Mouse (Mus musculus): ENCODE measurements around the gene Tle3.

The Tle3 gene

DNA sequence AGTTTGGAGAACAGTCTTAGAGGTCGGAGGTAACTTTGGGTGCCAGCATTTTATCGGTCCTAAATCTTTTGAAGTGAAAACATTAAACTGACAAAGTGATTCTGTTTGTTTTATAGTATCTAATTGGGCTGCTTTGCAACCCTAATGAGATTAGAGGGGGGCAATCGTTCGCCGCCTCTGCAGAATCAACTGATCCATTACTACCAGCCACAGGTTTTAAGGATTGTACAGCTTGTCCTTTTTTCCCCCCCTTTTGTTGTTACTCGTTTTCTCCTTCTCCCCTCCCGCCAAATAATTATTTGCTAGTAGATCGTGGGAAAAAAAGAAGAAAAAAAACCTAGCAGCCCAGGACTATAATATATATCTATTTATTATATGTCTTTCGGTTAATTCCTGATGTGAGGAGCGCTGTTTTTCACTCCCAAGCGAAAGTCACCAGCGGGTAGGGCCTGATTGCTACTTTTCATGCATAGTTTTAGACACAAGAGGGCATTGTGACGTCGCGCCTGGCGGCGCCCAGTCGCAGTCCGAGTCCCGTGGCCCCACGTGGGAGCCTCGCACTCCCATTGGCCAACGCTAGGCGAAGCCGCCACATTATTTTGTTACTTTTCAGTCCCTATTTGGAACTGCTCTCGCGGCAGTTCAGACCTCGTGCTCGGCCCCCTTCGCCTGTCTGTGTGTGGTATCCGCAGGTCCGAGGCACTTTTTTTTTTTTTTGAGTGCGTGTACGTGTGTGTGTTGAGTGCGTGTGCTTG lies at the start of gene Tle3:
Gene Tle3 (plus strand): TSS at position 612 of the 755 bp plus-strand sequence.
- DNase-seq (ENCODE audit: low read depth) = peak; percentile 97

DNA sequence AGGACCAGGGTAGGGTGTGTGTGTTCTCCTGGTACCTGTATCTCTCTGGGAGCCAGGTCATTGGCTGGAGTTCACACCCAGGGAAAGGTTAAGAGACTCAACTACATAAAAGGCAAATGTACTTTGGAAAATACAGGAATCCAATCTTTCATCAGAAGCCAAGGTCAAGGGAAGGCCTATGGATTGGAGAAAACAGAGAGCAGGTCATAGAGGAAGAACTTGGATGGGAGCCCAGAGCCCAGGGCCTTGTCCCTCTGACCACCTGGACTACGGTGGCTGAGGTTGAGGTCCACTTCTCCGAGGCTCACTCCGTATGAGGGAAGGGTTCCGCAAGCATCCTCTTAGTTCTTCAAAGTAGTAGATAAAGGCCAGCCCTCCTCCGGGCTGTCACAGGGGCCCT lies 48.9 kb upstream of the Tle3 start:
- DNase-seq (ENCODE audit: low read depth) = no peak

DNA sequence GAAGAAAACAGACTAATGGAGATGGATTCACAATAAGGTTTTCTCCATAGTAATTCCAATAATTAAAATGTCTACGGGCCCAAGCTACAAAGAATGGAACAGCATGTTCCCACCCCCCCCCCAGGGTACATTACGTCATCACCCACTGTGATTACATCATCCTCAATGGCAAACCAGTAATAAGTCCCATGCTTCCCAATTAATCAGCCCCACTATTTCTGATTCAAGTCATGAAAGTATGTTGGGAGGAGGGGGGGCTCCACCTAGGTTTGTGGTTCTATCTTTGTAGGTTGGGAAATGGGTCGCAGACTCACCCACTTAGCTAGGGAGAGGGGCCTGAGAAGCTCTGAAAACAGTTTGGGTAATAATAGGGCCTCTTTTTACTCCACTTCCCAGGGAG lies 48.3 kb upstream of the Tle3 start:
- DNase-seq (ENCODE audit: low read depth) = no peak

DNA sequence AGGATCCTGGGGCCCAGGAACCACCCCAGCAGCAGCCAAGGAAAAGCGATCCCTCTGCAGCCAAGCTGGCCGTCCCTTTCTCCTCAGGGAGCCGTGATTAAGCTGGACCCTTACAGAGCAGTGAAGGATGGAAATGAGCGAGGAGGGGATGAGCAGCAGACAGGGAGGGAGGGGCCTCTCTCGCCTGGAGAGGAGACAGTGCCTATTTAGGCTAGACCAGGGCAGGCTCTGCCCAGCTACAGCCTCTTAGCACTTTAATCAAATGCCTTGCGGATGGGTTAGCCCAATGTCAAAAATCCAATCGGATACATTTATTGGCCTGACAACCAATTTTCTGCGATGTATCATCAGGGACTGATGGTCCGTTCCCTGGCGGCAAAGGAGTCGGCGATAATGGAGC lies 47.8 kb upstream of the Tle3 start:
- no peak for DNase-seq (ENCODE audit: low read depth)

DNA sequence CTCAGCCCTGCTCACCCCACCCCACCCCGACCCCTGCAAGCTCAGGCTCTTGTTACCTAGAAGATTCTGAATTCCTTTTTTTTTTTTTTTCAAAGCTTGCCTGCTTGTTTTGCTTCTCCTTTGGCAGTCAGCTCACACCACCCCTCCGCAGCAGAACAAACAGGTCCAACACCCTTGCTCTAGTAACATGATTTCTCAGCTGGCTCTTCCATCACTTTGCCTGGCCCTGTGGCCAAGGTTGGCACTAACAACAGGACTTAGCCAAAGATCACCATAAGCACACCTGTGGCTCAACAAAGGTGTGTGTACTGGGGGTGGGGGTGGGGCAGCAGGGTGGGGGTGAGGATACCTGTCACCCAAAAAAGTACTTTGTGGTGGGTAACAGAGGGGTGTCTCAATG lies 47.2 kb upstream of the Tle3 start:
- no peak for DNase-seq (ENCODE audit: low read depth)

DNA sequence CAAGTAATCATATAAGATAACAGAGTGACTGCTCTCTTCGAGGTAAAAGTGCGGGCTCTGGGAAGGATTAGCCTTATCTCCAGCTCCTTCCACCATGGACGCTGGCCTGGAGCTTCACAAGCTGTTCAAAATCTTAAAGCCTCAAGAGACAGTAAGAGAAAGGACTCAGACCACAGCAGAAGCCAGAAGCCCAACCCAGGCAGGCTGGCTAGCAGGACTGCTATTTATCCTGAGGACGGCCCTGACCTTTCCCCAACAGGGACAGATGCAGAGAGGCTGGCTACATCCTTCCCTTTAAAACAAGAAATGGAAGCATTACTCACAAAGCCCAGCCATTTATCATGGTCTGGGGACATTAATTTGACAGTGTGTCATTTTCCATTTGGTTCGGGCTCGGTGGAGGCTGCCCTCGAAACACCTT lies 46.2 kb upstream of the Tle3 start:
- no peak for DNase-seq (ENCODE audit: low read depth)

DNA sequence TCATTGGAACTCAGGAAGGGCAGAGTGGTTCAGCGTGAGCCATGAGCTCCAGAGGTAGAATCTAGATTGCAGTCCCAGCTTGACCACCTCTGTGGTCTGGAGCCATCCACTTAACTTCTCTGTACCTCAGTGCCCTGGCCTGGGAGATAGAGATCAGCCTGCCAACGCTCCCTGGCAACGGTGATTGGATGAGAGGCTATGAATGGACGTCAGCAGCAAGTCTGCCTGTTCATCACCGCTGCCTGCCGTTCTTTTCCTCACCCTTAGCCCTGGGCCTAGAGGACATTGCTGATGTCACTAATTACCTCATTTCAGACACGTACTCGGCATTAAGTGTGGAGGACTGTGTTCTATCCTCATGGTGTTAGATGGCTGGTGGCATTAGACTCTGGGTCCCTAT lies 45.2 kb upstream of the Tle3 start:
- DNase-seq (ENCODE audit: low read depth) = no peak

DNA sequence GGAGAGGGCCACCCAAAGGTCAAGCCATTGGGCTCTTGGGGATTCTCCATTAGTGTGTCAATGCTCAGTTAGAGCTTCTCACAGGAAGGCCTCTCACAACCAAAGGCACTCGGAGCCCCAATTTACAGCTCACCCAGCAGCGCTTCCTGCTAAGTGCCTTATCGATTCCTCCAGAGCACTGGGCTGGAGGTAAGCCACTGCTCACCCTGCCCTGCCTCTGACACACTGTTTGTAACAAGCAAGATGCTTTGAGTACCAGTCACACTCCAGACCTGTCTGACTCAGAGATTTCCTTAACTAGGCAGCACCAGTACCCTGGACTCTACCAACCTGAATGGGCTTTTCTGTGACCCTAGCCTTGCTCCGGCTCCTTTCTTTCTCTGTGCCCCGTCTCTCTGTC lies 44.0 kb upstream of the Tle3 start:
- no peak for DNase-seq (ENCODE audit: low read depth)

DNA sequence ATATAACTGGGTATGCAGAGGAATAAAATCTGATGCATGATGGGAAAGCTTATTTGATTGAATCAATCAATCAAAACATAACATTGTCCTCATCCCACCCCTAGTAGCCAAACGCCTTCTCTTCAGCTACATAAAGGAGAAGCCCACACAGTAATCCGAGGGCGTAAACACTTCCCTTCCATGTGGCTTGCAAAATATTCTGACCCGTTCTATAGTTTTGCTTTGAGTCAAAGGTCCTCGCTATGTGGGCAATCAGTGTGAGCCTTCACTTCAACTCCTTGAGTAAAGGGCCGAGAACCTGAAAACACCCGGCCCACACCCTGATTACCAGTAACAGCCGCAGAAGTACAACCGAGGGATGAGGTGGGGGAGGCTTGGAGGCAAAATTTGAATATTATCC lies 41.4 kb upstream of the Tle3 start:
- no peak for DNase-seq (ENCODE audit: low read depth)

DNA sequence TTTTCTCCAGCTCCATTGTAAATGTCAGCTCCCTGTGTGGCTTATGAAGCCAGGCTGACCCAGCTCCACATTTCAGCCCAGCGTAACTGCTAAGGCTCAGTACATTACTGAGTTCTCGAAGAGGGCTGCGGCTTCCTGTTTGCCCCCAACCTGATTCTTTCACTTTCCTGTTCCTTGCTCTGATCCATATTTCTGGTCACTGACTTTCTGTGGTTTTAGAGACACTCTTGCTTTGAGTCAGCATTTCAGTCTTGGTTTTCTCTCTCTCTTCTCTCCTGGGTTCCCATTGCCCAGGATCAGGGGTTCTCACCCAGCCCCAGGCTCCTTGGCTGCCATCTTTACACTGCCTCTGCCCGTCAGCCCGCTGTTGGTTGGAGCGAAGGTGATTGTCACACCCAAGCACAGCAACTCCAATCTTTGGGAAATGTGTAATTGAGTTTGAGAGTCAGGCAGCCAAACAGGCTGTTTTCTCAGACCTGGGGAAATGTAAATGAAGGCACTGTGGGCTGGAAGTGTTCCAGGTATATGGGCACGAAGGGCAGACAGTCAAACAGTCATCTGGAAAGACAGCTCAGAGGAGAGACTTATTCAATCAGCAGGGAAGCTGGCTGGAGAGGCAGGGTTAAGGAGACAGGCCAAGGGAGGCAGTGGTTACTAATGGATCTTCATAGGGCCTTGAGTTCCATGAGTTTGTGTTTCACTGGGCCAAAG lies 39.8 kb upstream of the Tle3 start:
- DNase-seq (ENCODE audit: low read depth) = no peak

DNA sequence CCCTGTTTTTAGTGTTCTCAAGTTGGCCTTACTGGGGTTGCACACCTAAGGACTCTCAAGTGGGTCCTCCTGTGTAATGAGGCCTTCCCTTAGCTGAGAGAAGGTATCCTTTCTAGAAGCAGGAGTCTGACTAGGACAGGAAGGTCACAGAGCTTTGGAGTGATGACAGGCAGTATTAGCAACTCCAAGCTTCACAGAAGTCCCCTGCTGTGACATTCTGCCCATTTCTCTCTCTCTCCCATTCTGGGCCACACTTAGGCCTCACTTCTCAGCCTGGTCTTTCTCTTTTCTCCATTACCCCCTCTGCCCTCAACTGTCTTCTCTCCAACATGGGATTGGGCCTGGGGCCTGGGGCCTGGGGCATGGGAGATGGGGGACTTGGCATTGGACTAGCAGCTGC lies 36.0 kb upstream of the Tle3 start:
- DNase-seq (ENCODE audit: low read depth) = no peak

DNA sequence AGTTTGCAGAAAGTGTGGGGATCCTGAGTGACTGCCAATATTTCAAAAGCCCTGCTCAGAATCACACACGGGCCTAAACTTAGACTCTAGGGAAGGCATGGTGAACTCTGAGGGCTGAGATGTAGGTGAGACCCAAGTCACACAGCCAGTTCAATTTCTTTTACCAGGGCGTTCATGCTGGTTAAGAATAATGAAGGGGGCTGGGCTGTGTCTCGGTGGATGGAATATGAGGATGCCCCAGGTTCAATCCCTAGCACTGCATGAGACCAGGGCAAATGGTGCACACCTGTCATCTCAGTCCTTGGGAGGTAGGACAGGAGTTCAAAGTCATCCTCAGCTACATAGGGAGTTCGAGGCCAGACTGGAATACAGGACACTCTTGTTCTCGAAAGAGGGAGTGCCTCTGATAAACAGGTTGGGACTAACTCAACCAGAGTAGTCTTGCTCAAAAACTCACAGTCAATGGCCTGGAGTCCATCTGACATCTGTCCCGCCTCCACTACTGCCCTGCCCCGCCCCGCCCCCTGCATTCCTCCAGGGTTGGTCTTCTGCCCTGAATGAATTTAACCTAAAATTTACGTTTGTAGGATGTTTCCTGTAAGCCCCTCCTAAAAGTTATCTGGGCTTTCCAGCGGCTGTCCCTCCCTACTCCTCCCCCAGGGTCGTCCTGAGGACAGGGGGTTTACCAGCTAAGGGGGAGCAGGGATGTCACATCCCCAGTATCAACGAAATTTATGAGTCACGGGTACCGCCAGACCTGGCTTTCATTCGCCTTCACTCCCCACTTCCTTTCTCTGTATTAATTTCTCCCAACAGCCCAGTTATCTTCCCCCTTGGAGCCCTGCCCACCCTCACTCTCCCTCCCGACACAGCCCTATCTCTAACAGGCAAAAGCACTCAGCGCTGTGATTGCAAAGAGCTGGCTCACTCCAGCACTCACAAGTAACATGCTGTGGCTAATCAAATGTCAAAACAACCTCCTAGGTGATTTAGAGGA lies 35.3 kb upstream of the Tle3 start:
- no peak for DNase-seq (ENCODE audit: low read depth)

DNA sequence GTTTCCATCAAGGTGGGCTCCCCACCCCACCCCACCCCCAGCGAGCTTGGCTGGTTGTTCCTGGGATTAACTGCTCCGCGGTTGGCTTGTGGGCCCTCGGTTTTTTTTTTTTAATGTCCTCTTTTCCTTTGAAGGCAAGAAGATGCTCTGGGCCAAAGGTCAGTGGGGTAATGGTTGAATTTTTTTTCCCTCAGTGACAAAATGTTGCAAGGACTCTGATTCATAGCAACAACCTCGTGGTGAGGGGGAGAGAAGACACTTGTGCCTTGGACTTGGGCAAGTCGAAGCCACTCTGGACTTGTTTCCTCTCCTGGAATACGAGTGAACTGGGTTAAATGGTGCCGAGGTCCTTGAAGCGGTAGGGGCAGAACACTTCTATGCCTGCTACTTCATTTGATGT lies 34.5 kb upstream of the Tle3 start:
- no peak for DNase-seq (ENCODE audit: low read depth)

DNA sequence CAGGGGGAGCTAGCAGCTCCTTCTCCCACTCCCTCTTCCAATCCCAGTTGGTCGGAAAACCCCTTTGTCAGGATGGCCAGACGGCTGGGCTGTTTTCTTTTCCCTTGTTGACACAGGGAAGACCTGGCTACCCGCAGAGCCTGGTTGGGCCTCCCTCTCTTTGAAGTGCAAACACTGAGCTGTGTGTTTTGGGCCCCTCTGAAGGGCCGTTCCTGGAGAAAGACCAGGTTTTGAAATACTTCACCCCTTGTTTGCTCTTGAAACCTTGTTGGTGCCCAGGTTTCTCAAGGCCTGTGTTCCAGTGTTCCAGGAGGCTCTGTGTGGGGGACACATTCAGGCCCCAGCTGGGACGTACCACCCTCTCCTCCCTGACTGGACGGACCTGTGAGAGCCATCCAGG lies 32.9 kb upstream of the Tle3 start:
- DNase-seq (ENCODE audit: low read depth) = no peak

DNA sequence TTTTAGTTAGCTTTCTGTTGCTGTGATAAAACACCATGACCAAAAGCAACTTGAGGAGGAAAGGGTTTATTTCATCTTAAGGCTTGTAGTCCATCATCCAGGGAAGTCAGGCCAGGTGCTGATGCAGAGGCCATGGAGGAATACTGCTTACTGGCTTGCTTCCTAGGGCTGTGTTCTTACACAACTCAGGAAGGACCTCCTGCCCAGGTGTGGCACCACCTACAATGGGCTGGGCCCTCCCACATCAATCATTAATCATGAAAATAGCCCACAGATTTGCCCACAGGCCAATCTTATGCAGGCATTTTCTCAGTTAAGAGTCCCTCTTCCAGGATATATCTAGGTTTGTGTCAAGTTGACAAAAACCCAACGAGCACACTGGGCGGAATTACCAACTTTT lies 31.8 kb upstream of the Tle3 start:
- no peak for DNase-seq (ENCODE audit: low read depth)

DNA sequence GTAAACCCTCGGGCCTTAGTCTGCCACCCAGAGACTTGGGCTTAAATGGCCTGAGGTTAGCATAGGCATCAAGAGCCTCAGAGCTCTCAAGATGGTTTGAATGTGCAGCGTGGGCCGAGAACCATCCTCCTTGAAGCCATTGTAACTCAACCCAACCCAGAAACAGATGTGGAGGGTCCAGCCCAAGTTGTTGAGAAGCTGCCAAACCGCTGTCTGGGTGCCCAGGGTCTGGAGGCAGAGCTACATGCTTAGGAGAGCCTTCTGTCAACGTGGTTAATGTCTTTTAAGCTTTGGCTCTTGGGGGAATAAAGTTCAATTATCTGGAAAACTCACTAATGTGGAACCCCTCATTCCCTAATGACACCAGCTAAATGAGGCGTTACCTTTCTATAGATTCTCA lies 29.9 kb upstream of the Tle3 start:
- DNase-seq (ENCODE audit: low read depth) = no peak

DNA sequence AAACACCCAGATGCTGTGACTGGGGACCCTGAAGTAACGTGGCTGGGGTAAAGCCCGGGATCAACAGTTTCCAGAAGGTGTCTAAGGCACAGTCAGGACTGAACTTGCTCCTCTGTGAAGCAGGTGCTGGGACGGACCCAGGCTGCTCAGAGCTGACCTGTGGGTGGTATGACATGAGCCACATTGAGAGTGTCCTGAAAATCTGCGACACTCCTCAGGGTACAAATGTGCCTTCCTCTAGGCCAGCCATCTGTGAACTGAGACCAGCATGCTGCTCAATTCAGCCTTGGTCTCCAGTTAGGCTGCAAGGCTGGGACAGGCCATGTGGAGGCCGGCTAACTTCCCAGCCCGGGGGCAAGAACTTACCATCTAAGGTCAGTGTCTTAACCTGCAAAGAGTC lies 27.5 kb upstream of the Tle3 start:
- DNase-seq (ENCODE audit: low read depth) = no peak

DNA sequence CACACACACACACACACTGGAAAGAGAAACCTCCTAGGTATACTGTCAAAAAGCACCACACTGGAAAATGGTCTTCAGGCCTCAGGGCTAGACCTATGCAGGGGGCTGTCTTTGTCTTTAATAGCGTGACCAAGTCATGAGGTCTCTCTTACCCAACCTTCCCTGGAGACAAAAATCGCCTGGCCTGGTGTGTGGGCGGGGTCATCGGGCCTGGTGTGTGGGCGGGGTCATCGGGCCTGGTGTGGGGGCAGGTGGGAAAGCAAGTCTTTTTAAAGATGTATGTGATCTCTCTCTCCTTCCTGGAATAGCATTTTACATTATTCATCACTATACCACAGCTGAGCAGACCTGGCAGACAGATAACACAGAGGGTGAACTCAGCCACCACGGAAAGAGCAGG lies 25.2 kb upstream of the Tle3 start:
- no peak for DNase-seq (ENCODE audit: low read depth)

DNA sequence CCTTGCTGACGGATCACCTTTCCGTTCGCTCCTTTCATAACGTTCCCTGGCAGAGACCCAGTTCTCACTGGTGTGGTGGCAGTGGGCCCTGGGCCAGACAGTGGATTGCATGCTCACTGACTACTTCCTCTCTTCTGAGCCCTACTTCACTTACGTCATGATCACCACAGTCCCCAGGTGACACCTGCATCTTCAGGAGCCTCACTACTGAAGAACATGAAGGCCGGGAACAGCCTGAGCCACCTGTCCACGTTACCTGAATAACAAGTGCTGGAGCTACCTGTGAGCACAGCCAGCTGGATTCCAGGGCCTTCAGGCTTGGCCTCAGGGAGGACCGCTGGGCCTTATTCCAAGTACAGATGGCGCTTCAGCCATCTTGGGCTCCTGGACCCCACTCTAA lies 24.1 kb upstream of the Tle3 start:
- DNase-seq (ENCODE audit: low read depth) = no peak

DNA sequence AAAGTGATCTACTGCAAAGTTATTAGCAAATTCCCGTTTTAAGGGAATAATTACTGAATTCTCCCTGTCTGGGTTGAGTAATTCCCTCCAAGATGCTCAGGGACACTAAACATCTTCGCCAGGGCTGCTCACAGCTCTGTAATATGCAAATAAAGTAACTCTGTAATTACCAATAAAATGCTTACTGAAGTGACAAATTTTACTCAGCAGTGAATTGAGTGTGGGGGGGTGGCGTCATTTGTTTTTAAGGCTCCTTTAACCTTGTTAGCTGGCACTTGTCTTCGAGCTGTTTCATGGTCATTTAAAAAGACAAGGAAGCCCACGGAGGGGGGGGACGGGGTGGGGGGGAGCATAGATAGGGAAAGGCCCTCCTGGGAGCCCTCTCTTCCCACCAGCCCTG lies 23.6 kb upstream of the Tle3 start:
- no peak for DNase-seq (ENCODE audit: low read depth)

DNA sequence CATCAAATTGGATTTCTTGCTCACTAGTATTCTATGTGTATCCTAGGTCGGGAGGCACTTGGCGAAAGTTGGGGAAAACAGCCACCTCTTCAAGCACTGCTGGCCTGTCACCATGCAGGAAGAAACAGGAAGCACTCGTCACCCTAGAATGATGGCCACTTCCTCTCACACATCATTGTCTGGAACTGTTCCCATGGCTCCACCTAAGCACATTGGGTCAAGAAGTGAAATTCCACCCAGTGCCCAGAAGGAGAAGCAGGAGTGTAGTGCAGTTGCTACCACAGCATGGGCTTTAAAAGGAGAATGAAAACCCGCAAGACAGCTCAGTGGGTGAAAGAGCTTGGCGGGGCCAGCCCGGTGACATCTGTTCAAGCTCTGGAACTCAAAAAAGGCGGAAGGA lies 22.5 kb upstream of the Tle3 start:
- DNase-seq (ENCODE audit: low read depth) = no peak

DNA sequence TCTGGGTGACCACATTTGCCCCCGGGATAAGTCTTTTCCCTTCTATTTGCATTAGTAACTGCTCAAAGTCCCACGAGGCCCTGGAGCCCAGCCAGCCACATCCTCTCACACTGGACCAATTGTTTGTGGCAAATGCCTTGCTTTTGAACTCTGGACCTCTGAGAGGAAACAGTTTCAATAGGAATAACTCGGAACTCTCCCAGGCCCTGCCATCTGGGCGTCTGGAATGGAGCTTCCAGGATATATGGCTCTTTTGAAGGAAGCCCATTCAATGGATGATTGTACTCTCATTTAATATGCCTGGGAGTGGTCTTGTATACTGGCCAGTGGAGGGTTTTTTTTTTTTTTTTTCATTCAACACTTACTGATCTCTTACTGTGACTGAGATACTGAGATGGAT lies 21.0 kb upstream of the Tle3 start:
- peak; percentile 79 for DNase-seq (ENCODE audit: low read depth)

DNA sequence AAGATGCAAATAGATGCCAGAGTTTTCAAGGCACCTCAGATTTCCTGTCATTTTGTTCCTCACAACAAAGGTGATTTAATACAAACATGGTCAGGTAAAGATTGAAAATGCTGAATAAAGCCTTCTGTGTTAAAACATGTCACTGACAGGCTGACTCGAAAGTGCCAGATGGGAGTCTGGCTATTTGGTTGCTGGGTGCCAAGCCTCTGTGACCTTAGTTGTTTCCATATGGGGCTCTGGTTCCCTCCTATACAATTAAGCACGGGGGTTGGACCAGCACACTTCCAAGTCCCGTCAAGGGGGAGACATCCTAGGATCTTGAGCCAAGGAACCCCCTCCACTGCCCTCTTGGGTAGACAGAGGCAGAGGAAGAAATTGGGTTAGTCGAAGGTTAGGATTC lies 13.2 kb upstream of the Tle3 start:
- no peak for DNase-seq (ENCODE audit: low read depth)

Measured in fibroblast of lung, adult 2 months (primary cell).